Mouse (Mus musculus): ENCODE results near the gene Sel1l3.

The Sel1l3 gene

DNA sequence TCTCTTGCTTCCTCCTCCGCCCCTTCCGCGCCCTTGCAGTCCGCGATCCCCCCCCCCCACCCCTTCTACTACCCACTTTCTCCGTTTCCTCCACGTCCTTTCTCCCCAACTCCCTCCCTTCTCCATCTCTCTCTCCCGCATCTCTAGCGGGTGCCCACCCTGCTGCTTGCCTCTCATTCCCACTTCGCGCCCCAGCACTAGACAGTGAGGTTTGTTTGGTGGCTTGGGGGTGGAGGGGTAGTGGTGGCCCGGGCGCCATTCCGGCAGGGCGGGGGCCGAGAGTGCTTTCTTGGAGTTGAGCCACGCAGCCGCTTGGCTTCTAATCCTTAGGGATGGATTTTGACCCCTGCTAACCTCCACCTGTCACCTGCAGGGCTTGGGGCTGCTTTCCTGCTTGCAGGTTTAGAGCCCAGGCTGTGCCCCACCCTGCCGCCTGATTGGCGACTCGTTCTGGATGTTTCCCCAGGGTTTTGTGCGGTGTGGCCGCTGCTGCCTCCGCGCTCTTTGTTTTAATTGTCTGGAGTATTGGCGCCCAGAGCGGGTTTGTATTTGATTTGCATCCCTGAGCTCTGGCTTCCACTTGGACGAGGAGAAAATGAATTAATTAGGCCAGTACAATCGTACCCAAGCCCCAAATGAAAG is at the start of gene Sel1l3:
Sel1l3 (minus strand) TSS at position 217 of the 642 bp plus-strand sequence.
- TF ChIP-seq GATA4 (IDR thresholded peaks at IDR 0.05; ENCODE audit: insufficient replicate concordance, low read length), result no peak

- no peak for TF ChIP-seq GATA4 (IDR thresholded peaks at IDR 0.05; ENCODE audit: insufficient replicate concordance, low read length)
These were observed 48.3 kb upstream of the Sel1l3 start for GRCm38 (mm10) chr5:53261999-53262398.

GRCm38 (mm10) chr5:53259894-53260293 is 46.2 kb upstream of the Sel1l3 start:
- no peak for TF ChIP-seq GATA4 (IDR thresholded peaks at IDR 0.05; ENCODE audit: insufficient replicate concordance, low read length)

GRCm38 (mm10) chr5:53258038-53258786 is 44.5 kb upstream of the Sel1l3 start:
- no peak for TF ChIP-seq GATA4 (IDR thresholded peaks at IDR 0.05; ENCODE audit: insufficient replicate concordance, low read length)

DNA sequence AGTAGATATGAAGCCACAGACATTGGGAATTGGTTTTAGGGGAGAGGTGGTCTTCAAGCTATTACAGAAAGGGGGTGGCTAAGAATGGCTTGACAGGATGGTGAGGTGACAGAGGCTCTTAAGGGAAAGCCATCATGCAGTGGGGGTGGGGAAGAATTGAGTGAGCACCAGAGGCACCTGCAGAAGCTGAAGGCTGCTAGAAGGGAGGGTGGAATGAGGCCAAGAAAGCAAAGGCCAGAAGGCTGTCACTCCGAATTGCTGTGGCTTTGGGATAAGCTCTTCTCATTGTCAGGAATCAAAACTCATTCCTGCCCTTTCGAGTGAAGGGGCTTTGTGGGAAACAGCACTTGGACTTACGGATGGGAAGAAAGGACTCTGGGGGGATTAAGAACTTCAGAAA is 41.1 kb upstream of the Sel1l3 start:
- TF ChIP-seq GATA4 (IDR thresholded peaks at IDR 0.05; ENCODE audit: insufficient replicate concordance, low read length), result no peak

DNA sequence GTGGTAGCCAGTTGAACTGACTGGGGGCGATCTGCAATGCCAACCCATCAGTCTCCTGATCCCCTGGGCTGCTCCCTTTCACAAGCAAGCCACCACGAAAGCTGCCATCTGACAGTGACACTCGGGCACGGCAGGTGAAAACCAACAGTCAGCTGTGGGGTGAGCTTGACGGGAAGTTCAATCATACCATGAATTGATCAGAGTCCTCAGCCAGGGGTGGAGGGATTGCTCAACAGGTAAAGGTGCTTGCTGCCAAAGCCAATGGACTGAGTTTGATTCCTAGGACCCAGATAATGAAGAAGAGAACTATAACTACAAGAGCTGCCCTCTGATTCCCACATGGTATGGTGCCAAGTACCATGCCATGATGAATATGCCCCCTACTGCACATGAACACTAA is 40.4 kb upstream of the Sel1l3 start:
- TF ChIP-seq GATA4 (IDR thresholded peaks at IDR 0.05; ENCODE audit: insufficient replicate concordance, low read length), result no peak

GRCm38 (mm10) chr5:53249431-53250061 is 35.8 kb upstream of the Sel1l3 start:
- no peak for TF ChIP-seq GATA4 (IDR thresholded peaks at IDR 0.05; ENCODE audit: insufficient replicate concordance, low read length)

DNA sequence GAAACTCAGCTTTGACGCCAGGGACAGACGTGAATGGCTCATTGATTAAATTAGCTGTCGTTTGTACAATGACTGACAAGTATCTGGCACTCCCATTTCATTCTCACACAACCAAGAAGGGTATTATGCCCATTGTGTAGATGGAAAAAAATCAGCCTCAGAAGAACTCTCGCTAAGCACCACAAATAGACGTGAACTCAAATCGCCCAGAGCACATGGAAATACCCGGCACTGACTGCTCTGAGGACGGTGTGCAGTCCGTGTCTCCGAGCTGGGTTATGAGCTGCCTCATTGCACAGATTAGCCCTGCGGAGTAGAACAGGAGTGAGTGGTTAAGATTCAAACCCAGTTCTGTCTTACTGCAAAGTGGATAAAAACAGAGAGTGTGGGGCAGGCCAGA is 34.8 kb upstream of the Sel1l3 start:
- no peak for TF ChIP-seq GATA4 (IDR thresholded peaks at IDR 0.05; ENCODE audit: insufficient replicate concordance, low read length)

GRCm38 (mm10) chr5:53243933-53244332 is 30.2 kb upstream of the Sel1l3 start:
- no peak for TF ChIP-seq GATA4 (IDR thresholded peaks at IDR 0.05; ENCODE audit: insufficient replicate concordance, low read length)

GRCm38 (mm10) chr5:53242865-53243499 is 29.3 kb upstream of the Sel1l3 start:
- no peak for TF ChIP-seq GATA4 (IDR thresholded peaks at IDR 0.05; ENCODE audit: insufficient replicate concordance, low read length)

- TF ChIP-seq GATA4 (IDR thresholded peaks at IDR 0.05; ENCODE audit: insufficient replicate concordance, low read length), result no peak
These were observed 28.2 kb upstream of the Sel1l3 start for GRCm38 (mm10) chr5:53241963-53242362.

DNA sequence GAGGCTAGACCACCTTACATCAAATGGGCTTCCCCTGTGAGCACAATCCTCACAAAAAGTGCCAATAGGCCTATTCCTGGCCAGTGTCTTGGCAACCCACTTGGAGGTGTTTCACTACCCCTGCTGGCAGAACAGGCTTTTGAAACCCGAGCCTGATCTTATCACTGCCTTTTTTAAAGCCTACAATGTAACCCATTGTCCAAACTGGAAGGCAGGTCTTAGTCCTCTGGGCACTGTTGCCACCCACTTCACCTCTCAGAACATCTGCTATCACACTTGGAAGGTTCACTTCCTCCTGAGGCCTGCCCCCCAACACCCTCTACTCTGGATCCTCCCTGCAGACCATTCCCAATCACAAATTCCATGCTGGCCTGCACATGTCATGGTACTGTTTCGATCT is 27.4 kb upstream of the Sel1l3 start:
- TF ChIP-seq GATA4 (IDR thresholded peaks at IDR 0.05; ENCODE audit: insufficient replicate concordance, low read length), result no peak

DNA sequence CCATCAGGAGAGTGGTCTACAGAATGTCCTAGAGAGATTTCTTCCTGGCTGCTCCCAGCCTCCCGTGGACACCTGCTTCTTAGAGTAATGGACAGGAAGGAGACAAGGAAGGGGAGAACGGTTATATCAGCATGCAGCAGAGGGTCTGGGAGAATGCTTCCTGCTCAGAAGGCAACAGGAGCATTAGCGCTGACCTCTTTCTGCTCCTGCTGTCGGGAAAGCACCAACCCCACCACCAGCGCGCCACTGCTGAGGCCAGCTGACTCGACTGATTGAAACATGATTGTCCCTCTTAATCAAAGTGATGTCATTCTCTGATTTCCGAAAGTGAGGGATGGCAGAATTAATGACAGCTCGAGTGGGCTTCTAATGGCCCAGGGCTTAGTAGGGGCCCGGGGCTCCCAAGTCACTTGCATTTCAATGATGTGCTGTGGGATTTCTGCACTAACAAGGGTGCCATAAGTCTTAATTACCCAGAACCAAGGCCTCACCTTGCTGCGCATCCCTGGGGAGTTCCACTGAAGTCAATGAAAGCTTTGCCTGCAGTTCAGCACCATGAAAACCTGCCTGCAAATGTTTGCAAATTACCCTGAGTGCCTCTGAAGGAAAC is 26.2 kb upstream of the Sel1l3 start:
- no peak for TF ChIP-seq GATA4 (IDR thresholded peaks at IDR 0.05; ENCODE audit: insufficient replicate concordance, low read length)

- no peak for TF ChIP-seq GATA4 (IDR thresholded peaks at IDR 0.05; ENCODE audit: insufficient replicate concordance, low read length)
These were observed 25.5 kb upstream of the Sel1l3 start for GRCm38 (mm10) chr5:53239189-53239588.

DNA sequence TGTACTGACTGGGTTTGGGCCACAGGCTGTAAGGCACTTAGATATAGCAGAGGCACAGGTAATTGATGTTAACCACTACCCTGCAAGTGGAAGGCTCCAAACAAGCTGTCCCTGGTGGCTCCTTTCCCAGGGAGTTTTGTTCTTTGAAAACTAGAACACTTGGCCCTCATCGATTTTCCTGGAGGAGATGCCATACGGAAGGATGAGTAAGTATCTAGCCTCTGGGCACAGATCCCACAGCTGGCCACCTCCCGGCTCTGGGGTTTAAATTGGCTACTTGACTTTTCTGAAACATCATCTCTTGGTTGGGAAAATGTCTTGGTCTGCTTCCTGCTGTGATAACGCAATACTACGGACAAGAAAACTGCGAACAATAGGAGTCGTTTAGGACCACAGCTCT is 25.0 kb upstream of the Sel1l3 start:
- no peak for TF ChIP-seq GATA4 (IDR thresholded peaks at IDR 0.05; ENCODE audit: insufficient replicate concordance, low read length)
